Mouse (Mus musculus) kidney, embryonic 16.5 days (tissue): Measurements from ENCODE around the gene Pcbd1. TPM values are rescaled to one million over a fixed set of nuclear protein-coding genes. Genes with fewer than 3 reads are reported as not detected.

Experiments
- ATAC-seq: fragments of 200-750 bp; cut with Nextera tagmentation; 2 replicates; pipeline ENCODE4 v1.8.0; 2017; ENCODE audit warnings: moderate TSS enrichment; ENCODE audit not compliant: low FRiP score, low TSS enrichment
- H3K27ac ChIP-seq: fragments of 300-500 bp; sonication (generic); 2 replicates; pipeline ENCODE4 v1.5.1; 2014; ENCODE audit warnings: low read length
- H3K27me3 ChIP-seq: fragments of 300-500 bp; sonication (generic); 2 replicates; pipeline ENCODE4 v1.6.1; 2014; ENCODE audit warnings: low read length, control low read depth, mixed read lengths; ENCODE audit not compliant: insufficient read depth
- H3K36me3 ChIP-seq: fragments of 300-500 bp; sonication (generic); 2 replicates; pipeline ENCODE4 v1.6.1; 2014; ENCODE audit warnings: low read length, control low read depth, mixed read lengths; ENCODE audit not compliant: insufficient read depth
- H3K4me1 ChIP-seq: fragments of 300-500 bp; sonication (generic); 2 replicates; pipeline ENCODE4 v1.6.1; 2014; ENCODE audit warnings: low read length, control low read depth, mixed read lengths; ENCODE audit not compliant: insufficient read depth
- H3K4me2 ChIP-seq: fragments of 300-500 bp; sonication (generic); replicated peaks from 2 replicates; pipeline ENCODE4 v1.6.1; 2014; ENCODE audit warnings: low read depth, low read length
- H3K4me3 ChIP-seq: fragments of 300-500 bp; sonication (generic); 2 replicates; pipeline ENCODE4 v1.5.1; 2014; ENCODE audit warnings: mild to moderate bottlenecking, low read length
- H3K9ac ChIP-seq: fragments of 300-500 bp; sonication (generic); replicated peaks from 2 replicates; pipeline ENCODE4 v1.6.1; 2014; ENCODE audit warnings: low read length
- H3K9me3 ChIP-seq: fragments of 300-500 bp; sonication (generic); 2 replicates; pipeline ENCODE4 v1.6.1; 2016; ENCODE audit warnings: low read length, control low read depth
- WGBS: fragments of 180-500 bp; shearing (Covaris S2); extraction: QIAGEN DNeasy Blood & Tissue Kit; methylation state at CpG from one replicate; pipeline ENCODE4 v1.1.7; 2014; 5-methylcytosine and 5-hydroxymethylcytosine counted together
- polyA plus RNA-seq: library from polyadenylated mRNA; unstranded; fragments of >200 nt; fragmentation: Nextera tagmentation; extraction: Ambion mirVana; gene quantifications from 2 replicates; pipeline ENCODE4 v1.2.1, GENCODE M21; 2015

Pcbd1 gene
- polyA plus RNA-seq: 183 TPM in 2 replicates

DNA sequence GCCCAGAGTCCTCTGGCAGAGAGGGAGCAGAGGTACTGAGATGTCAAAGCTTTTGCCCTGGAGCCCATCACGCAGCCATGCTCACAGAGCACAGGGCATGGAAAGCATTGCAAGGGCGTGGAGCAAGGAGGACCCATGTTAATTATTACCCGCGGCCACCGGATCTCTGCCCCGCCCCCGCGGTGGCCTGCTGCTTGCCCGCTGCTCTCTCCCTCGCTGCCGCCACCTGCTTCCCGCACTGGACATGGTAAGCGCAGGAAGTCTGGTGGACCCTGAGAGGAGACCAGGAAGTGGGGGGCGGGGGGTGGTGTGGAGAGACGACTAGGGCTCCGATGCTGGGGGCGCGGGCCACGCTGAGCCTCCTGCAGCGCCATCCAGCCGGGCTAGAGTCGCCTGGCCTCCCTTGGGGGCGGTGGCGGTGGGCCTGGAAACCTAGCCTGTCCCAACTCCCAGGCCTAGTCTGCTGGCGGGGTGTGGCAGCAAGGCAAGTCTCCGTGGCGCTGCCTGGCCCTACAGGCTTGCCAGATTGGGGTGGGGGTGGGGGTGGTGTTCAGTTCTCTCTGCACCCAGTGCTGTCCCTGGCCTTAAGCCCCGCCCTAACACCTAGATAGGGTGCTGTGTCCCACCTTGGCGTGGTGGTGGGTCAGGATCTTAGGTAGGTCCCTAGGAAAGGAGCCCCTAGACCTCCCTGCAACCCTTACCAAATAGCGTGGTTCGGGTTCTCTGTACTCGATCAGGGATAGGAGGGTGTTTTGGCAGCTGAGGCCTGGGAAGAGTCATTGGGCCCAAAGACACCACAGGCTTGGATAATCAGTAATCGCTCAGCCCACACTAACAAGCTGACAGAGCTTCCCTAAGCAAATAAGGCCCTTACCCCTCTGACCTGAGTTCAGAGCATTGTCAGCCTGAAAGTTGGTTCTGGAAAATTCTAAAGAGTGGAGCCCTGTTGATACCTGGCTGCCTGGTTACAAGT, at the start of gene Pcbd1:
Pcbd1 (plus strand) TSS at position 162 of the 973 bp plus-strand sequence.
- H3K4me3 ChIP-seq: peak within 1 kb of the TSS; percentile 57
- peak within 1 kb of the TSS; percentile 95 for H3K27ac ChIP-seq
- H3K36me3 ChIP-seq: peaks cover 3% of the 10 kb centered on the region; the same call in 1 of the 2 replicates
- H3K9ac ChIP-seq: peak within 1 kb of the TSS; percentile 77
- peaks cover 11% of the 10 kb centered on the region for H3K4me1 ChIP-seq
- no peaks in the 10 kb centered on the region for H3K27me3 ChIP-seq
- 8% methylated on average over 32 of the region's 33 CpGs for WGBS
- ATAC-seq: peak; percentile 92
- no peaks in the 10 kb centered on the region for H3K9me3 ChIP-seq
- peak within 1 kb of the TSS; percentile 68 for H3K4me2 ChIP-seq

DNA sequence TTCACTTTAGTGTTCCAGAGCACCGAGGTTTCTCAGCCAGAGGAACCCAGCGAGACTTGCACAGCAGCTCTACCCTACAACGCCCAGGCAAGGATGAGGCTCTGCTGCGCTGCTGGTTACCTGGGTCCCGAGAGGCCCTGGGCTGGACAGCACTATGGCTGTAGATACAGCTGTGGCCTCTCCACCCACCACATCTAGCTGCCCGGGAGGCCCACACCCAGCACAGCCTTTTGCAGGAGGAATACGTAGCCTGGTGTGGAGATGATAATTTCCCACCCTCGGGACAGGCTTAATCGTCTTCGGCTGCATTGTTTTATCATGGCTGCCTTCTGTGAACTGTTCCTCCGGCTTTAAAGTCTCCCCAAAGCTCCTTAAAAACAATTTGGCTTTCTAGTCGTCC, 49.5 kb upstream of the Pcbd1 start:
- Histone ChIP-seq H3K4me3 (no peak overlapping the region), H3K4me1 (no peaks in the 10 kb centered on the region), H3K4me2 (no peak overlapping the region), H3K9ac (no peak overlapping the region), H3K27me3 (0 out of 2 replicates have a peak, but pooled peaks cover 2% of the 10 kb centered on the region), H3K27ac (no peak overlapping the region), H3K9me3 (no peaks in the 10 kb centered on the region), H3K36me3 (no peaks in the 10 kb centered on the region)
- WGBS: 58% methylated on average over 12 of the region's 12 CpGs
- ATAC-seq: no peak

DNA sequence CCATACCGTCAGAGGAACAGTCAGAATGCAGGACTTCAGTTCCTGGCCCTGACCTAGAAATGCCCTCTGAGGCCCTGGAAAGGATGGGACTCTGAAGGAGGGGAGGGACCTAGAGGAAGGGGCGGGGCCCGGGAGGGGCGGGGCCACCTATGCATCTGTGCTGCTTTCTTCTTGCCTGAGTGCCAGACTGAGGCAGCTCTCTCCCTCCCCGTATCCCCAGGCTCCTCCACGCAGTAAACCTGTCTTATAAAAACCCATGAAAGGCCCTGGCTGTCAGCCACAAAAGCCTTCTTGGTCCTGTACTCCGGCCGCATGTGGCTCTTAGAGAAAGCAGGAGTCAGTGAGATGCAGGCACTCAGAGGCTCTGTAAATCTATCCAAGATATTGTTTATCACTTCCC, 44.0 kb upstream of the Pcbd1 start:
- 9% methylated on average over 8 of the region's 8 CpGs for WGBS
- Histone ChIP-seq H3K9ac (no peak overlapping the region), H3K27me3 (no peaks in the 10 kb centered on the region), H3K4me3 (no peak overlapping the region), H3K36me3 (no peaks in the 10 kb centered on the region), H3K9me3 (no peaks in the 10 kb centered on the region), H3K4me1 (no peaks in the 10 kb centered on the region), H3K27ac (no peak overlapping the region), H3K4me2 (no peak overlapping the region)
- ATAC-seq: peak; percentile 49; the same call in 1 of the 2 replicates

DNA sequence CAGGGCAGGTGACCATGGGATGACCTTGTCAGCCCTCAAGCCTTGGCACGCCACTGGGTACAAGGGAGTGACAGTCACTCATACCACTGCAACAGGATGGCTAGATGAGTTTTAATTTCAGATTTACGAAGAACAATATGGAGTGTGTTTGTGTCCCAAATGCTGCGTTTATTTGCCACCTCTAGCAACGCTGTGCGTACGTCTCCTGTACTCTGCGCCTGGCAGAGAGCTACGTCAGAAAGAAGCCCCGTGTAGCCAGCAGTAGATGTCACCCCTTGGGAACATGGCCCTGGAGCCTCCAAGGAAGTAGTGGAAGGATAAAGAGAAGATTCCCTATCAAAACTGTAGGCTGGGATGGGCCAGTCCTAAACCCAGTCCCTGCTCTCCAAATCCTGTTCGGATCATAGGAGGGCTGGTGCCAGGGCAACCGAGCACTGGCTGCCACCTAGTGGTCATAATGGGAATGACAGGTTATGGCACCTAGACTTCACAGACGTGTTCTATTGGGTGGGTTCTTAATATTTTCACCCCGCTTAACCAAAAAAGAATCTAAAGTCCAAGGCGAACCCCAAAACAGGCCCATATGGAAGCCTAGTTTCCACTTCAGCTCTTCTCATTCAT, 37.0 kb upstream of the Pcbd1 start:
- 57% methylated on average over 14 of the region's 14 CpGs for WGBS
- H3K4me2 ChIP-seq: no peak overlapping the region
- peaks cover 7% of the 10 kb centered on the region; the same call in 1 of the 2 replicates for H3K9me3 ChIP-seq
- peak; percentile 42; the same call in 1 of the 2 replicates for ATAC-seq
- H3K4me1 ChIP-seq: no peaks in the 10 kb centered on the region
- peaks cover 4% of the 10 kb centered on the region; the same call in 1 of the 2 replicates for H3K27me3 ChIP-seq
- H3K9ac ChIP-seq: no peak overlapping the region
- H3K36me3 ChIP-seq: no peaks in the 10 kb centered on the region
- H3K4me3 ChIP-seq: no peak overlapping the region
- H3K27ac ChIP-seq: no peak overlapping the region

DNA sequence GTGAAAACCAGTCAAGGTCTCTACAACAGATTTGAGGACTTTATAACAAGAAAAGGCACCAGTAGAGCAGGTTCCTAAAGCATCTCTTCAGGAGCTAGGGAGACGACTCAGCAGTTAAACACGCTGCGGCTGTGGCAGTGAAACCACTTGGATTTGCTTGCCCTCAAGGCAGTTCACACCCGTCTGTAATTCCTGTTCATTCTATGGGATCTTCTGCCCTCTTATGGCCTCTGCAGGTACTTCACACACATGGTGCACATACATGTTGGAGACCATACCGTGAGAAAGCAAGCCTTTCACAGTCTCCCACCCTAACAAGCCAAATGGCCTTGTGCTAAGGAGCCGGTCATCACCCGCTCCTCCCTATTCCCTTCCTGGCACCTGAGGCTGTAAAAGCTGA, 32.5 kb upstream of the Pcbd1 start:
- Histone ChIP-seq H3K27me3 (peaks cover 4% of the 10 kb centered on the region; the same call in 1 of the 2 replicates), H3K27ac (no peak overlapping the region), H3K4me3 (no peak overlapping the region), H3K9ac (no peak overlapping the region), H3K4me1 (peaks cover 10% of the 10 kb centered on the region), H3K36me3 (no peaks in the 10 kb centered on the region), H3K9me3 (peaks cover 7% of the 10 kb centered on the region; the same call in 1 of the 2 replicates), H3K4me2 (no peak overlapping the region)
- ATAC-seq: no peak
- WGBS: 89% methylated on average over 7 of the region's 7 CpGs

DNA sequence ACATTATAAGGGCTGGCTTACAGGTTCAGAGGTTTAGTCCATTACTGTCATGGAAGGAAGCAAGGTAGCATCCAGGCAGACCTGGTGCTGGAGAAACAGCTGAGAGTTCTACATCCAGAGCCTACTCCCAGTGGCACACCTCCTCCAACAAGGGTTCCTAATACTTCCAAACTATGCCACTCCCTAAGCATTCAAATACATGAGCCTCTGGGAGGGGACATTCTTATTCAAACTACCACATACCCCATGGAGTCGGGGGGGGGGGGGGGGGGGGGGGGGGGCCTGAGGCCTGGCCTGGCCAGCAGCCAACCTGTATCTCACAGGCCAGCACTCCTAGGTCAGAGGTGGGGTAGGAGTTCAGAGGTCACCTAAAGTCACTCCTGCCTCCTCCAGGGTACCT, 30.0 kb upstream of the Pcbd1 start:
- Histone ChIP-seq H3K36me3 (no peaks in the 10 kb centered on the region), H3K27me3 (no peaks in the 10 kb centered on the region), H3K4me2 (no peak overlapping the region), H3K9me3 (peaks cover 7% of the 10 kb centered on the region; the same call in 1 of the 2 replicates), H3K4me3 (no peak overlapping the region), H3K4me1 (peaks cover 10% of the 10 kb centered on the region), H3K9ac (no peak overlapping the region), H3K27ac (no peak overlapping the region)
- no peak for ATAC-seq
- WGBS: no CpG with 5 or more reads among the region's 1 CpGs

DNA sequence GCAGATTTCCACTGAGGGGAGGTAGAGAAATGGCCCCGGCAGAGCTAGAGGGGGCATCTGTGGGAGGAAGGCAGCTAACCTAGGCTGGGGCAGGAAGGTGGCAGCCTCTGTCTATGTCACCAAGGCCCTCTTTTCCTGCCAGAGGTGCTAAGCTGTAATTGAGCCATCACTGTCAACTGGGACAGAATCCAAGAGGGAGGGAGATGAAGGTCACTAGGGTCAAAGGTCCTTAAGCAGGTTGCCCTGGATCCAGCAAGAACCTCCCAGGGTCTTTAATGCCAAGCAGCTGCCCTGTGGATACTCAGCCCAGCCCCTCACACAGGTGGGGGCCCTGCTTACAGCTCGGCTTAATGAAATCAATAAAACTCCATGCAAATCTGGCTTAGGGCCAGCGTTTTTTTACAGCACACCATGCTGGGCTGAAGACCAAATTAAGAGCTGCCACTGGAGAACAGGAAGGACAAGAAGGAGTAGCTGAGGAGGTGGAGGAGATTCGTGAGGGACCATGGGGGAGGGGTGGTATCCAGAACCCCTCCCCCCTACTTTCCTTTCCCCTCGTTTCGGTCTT, 29.5 kb upstream of the Pcbd1 start:
- no peak for ATAC-seq
- no peak overlapping the region for H3K27ac ChIP-seq
- no peak overlapping the region for H3K9ac ChIP-seq
- H3K27me3 ChIP-seq: no peaks in the 10 kb centered on the region
- 10% methylated on average over 6 of the region's 6 CpGs for WGBS
- no peaks in the 10 kb centered on the region for H3K36me3 ChIP-seq
- peaks cover 7% of the 10 kb centered on the region; the same call in 1 of the 2 replicates for H3K9me3 ChIP-seq
- no peak overlapping the region for H3K4me2 ChIP-seq
- H3K4me3 ChIP-seq: no peak overlapping the region
- peaks cover 10% of the 10 kb centered on the region for H3K4me1 ChIP-seq

DNA sequence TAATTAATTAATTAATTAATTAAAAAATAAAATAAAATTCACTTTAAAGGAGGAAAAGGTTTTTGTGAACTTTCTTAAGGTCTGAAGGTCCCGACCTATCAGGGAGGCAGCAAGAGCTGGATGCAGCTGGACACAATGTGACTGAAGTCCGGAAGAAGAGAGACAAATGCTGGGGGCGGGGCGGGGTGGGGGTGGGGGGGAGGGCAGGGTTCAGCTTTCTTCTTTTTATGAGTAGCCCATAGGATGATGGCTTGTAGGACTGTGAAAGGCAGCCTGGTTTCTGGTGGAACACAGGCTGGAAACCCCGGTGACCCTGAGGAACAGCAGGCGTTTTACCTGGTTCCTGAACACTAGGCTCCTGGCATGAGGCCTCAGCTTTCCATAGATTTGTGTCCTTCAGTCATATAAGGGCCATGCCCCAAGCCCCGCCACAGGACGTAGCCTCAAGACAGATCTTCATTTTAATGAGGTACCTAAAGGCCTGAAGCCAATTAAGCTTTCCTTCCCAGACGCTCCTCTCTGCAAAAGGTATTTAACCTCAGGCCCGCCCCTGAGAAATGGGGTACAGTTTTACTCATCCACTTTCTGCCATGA, 25.8 kb upstream of the Pcbd1 start:
- H3K27ac ChIP-seq: no peak overlapping the region
- peaks cover 15% of the 10 kb centered on the region for H3K4me1 ChIP-seq
- H3K27me3 ChIP-seq: no peaks in the 10 kb centered on the region
- H3K36me3 ChIP-seq: no peaks in the 10 kb centered on the region
- 53% methylated on average over 10 of the region's 10 CpGs for WGBS
- no peak overlapping the region for H3K4me3 ChIP-seq
- no peaks in the 10 kb centered on the region for H3K9me3 ChIP-seq
- H3K4me2 ChIP-seq: no peak overlapping the region
- no peak for ATAC-seq
- no peak overlapping the region for H3K9ac ChIP-seq

DNA sequence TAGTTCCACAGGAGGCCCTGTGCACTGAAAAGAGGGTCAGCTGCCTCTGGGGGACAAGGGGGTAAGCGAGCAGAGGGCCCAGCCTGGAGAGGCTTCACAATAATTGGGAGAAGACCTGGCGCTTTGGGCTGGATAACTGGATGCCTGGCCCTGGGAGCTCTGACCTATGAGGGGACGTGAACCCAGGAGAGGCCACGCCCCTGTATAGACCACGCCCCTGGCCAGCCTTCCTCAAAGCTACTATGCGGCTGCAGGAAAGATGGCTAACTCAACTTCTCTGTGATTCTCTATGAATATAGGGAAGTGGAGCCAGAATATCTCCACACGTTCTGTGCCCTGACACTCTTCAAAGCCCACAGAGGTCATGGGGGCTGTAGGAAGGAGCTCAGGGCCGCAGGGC, 24.5 kb upstream of the Pcbd1 start:
- H3K4me2 ChIP-seq: no peak overlapping the region
- H3K9ac ChIP-seq: no peak overlapping the region
- ATAC-seq: no peak
- 16% methylated on average over 8 of the region's 8 CpGs for WGBS
- H3K4me3 ChIP-seq: no peak overlapping the region
- H3K4me1 ChIP-seq: peaks cover 22% of the 10 kb centered on the region
- H3K36me3 ChIP-seq: no peaks in the 10 kb centered on the region
- H3K9me3 ChIP-seq: no peaks in the 10 kb centered on the region
- no peaks in the 10 kb centered on the region for H3K27me3 ChIP-seq
- no peak overlapping the region for H3K27ac ChIP-seq
